Mouse (Mus musculus): ENCODE results near the gene Tex14. TPM values are rescaled to one million over a fixed set of nuclear protein-coding genes. Genes with fewer than 3 reads are reported as not detected.
A peak's percentile ranks its signal among the peaks of the same experiment; 100 is the strongest.
"Not testable (repeated sequence)": the region's sequence is repeated elsewhere in the genome, so short reads cannot be mapped to it uniquely, and the experiment has no call there.

Tex14 gene
- total and polyA plus RNA-seq, 2 experiments from 2014 or later = 0.23 to 0.81 TPM

- no peak for TF ChIP-seq CTCF (IDR thresholded peaks at IDR 0.05; ENCODE audit: low read depth)
- Histone ChIP-seq H3K27me3 (ENCODE audit: insufficient read depth, low read length) (no peaks in the 10 kb centered on the region), H3K4me1 (ENCODE audit: insufficient read depth) (no peaks in the 10 kb centered on the region), H3K27ac (ENCODE audit: low read depth, low read length) (0 out of 2 replicates have a peak overlapping the region, but pooled peaks have one; percentile 57), H3K9me3 (ENCODE audit: low read length) (no peaks in the 10 kb centered on the region), H3K9ac (no peak overlapping the region), H3K4me2 (ENCODE audit: low read depth) (no peak overlapping the region), H3K4me3 (ENCODE audit: low read depth, low read length) (no peak overlapping the region), H3K36me3 (ENCODE audit: insufficient read depth) (no peaks in the 10 kb centered on the region)
- ATAC-seq (peak; percentile 83), DNase-seq (peak; percentile 66)
- 8% methylated on average over 9 of the region's 9 CpGs for WGBS
These were observed 57.8 kb downstream of the Tex14 start for GRCm38 (mm10) chr11:87462461-87463242.

GRCm38 (mm10) chr11:87463243-87463540 lies 58.3 kb downstream of the Tex14 start:
- ATAC-seq = no peak
- DNase-seq = no peak
- Histone ChIP-seq H3K27ac (ENCODE audit: low read depth, low read length) (no peak overlapping the region), H3K27me3 (ENCODE audit: insufficient read depth, low read length) (no peaks in the 10 kb centered on the region), H3K36me3 (ENCODE audit: insufficient read depth) (no peaks in the 10 kb centered on the region), H3K4me2 (ENCODE audit: low read depth) (no peak overlapping the region), H3K4me3 (ENCODE audit: low read depth, low read length) (no peak overlapping the region), H3K9ac (no peak overlapping the region), H3K4me1 (ENCODE audit: insufficient read depth) (no peaks in the 10 kb centered on the region), H3K9me3 (ENCODE audit: low read length) (no peaks in the 10 kb centered on the region)
- 47% methylated on average over 5 of the region's 5 CpGs for WGBS
- TF ChIP-seq CTCF (IDR thresholded peaks at IDR 0.05; ENCODE audit: low read depth) = no peak

- not testable (repeated sequence) for H3K9ac ChIP-seq; H3K27me3 ChIP-seq (ENCODE audit: insufficient read depth, low read length); H3K27ac ChIP-seq (ENCODE audit: low read depth, low read length); H3K4me2 ChIP-seq (ENCODE audit: low read depth); DNase-seq; H3K4me1 ChIP-seq (ENCODE audit: insufficient read depth); H3K9me3 ChIP-seq (ENCODE audit: low read length); H3K36me3 ChIP-seq (ENCODE audit: insufficient read depth); H3K4me3 ChIP-seq (ENCODE audit: low read depth, low read length); ATAC-seq
- 83% methylated on average over 4 of the region's 4 CpGs for WGBS
These were observed 59.0 kb downstream of the Tex14 start for GRCm38 (mm10) chr11:87463792-87464430.

- 76% methylated on average over 6 of the region's 6 CpGs for WGBS
- no peak for ATAC-seq
- H3K27me3 ChIP-seq (ENCODE audit: insufficient read depth, low read length) = no peaks in the 10 kb centered on the region
These were observed 61.2 kb downstream of the Tex14 start for GRCm38 (mm10) chr11:87465990-87466593.

GRCm38 (mm10) chr11:87467491-87468277 lies 62.8 kb downstream of the Tex14 start:
- Histone ChIP-seq H3K27ac (ENCODE audit: low read depth, low read length) (no peak overlapping the region), H3K4me3 (ENCODE audit: low read depth, low read length) (no peak overlapping the region), H3K4me2 (ENCODE audit: low read depth) (no peak overlapping the region), H3K36me3 (ENCODE audit: insufficient read depth) (no peaks in the 10 kb centered on the region), H3K9me3 (ENCODE audit: low read length) (no peaks in the 10 kb centered on the region), H3K9ac (no peak overlapping the region), H3K27me3 (ENCODE audit: insufficient read depth, low read length) (no peaks in the 10 kb centered on the region), H3K4me1 (ENCODE audit: insufficient read depth) (peaks cover 4% of the 10 kb centered on the region; the same call in 1 of the 2 replicates)
- no peak for DNase-seq
- no peak for TF ChIP-seq CTCF (IDR thresholded peaks at IDR 0.05; ENCODE audit: low read depth)
- WGBS = 71% methylated on average over 19 of the region's 19 CpGs
- ATAC-seq = no peak

More at GRCm38 (mm10) chr11:87465990-87466593, 61.2 kb downstream of the Tex14 start:
- no peak for TF ChIP-seq CTCF (IDR thresholded peaks at IDR 0.05; ENCODE audit: low read depth)
- Histone ChIP-seq H3K4me1 (ENCODE audit: insufficient read depth) (peaks cover 4% of the 10 kb centered on the region; the same call in 1 of the 2 replicates), H3K4me3 (ENCODE audit: low read depth, low read length) (no peak overlapping the region), H3K36me3 (ENCODE audit: insufficient read depth) (no peaks in the 10 kb centered on the region), H3K9ac (no peak overlapping the region), H3K27ac (ENCODE audit: low read depth, low read length) (no peak overlapping the region), H3K9me3 (ENCODE audit: low read length) (no peaks in the 10 kb centered on the region), H3K4me2 (ENCODE audit: low read depth) (no peak overlapping the region)
- no peak for DNase-seq

- no peak overlapping the region for H3K9ac ChIP-seq
- peaks cover 4% of the 10 kb centered on the region; the same call in 1 of the 2 replicates for H3K4me1 ChIP-seq (ENCODE audit: insufficient read depth)
- no peak for TF ChIP-seq CTCF (IDR thresholded peaks at IDR 0.05; ENCODE audit: low read depth)
- no peaks in the 10 kb centered on the region for H3K27me3 ChIP-seq (ENCODE audit: insufficient read depth, low read length)
- H3K9me3 ChIP-seq (ENCODE audit: low read length) = no peaks in the 10 kb centered on the region
- H3K4me3 ChIP-seq (ENCODE audit: low read depth, low read length) = no peak overlapping the region
- no peak overlapping the region for H3K4me2 ChIP-seq (ENCODE audit: low read depth)
- WGBS = 63% methylated on average over 7 of the region's 7 CpGs
- DNase-seq = no peak
- H3K36me3 ChIP-seq (ENCODE audit: insufficient read depth) = no peaks in the 10 kb centered on the region
- H3K27ac ChIP-seq (ENCODE audit: low read depth, low read length) = no peak overlapping the region
- no peak for ATAC-seq
These were observed 63.4 kb downstream of the Tex14 start for GRCm38 (mm10) chr11:87468278-87468655.
